ENCODE assay signal across 9 mouse cellular contexts in genomic region chr2:20525879-20526593, GRCm38 (mm10).
A peak's percentile ranks its signal among the peaks of the same experiment; 100 is the strongest.
DNase-seq lines count a peak whose midpoint lies in the region; ATAC-seq lines count a peak whose summit lies in the region.
"Had no signal": no experiment of that assay in that cellular context is flagged by ENCODE, and none has a peak within 500 bp of the region (broad histone marks: within the 10 kb centered on the region; RNA-seq: fewer than 3 reads in every experiment).

No protein-coding gene starts in this region.

- peak; percentile 44; the same call in 1 of the 2 replicates for ATAC-seq in forebrain, embryonic 11.5 days (replicated peaks; ENCODE audit: low FRiP score)
- ATAC-seq in forebrain, embryonic 14.5 days, result no peak
- peak; percentile 47; the same call in 1 of the 2 replicates for ATAC-seq in heart, embryonic 14.5 days (ENCODE audit: insufficient number of reproducible peaks, insufficient read depth, low FRiP score, low read depth)
- ATAC-seq in lung, embryonic 16.5 days (ENCODE audit: low read depth), result peak; percentile 81

- no peak overlapping the region for H3K4me2 ChIP-seq in forebrain, embryonic 11.5 days (ENCODE audit: low read depth, low read length, severe bottlenecking)
- no peak overlapping the region for H3K4me2 ChIP-seq in forebrain, embryonic 14.5 days (ENCODE audit: low read length)
- no peak overlapping the region for H3K4me2 ChIP-seq in heart, embryonic 14.5 days (ENCODE audit: low read length)
- no peak overlapping the region for H3K4me2 ChIP-seq in lung, embryonic 16.5 days (ENCODE audit: low read depth, low read length)

- H3K27ac ChIP-seq in forebrain, embryonic 11.5 days (ENCODE audit: low read depth, low read length), result no peak overlapping the region
- H3K27ac ChIP-seq in forebrain, embryonic 14.5 days (ENCODE audit: low read depth, low read length), result no peak overlapping the region
- peak overlapping the region in 1 of 2 experiments; percentile 37; a peak in 1 of 4 replicates for H3K27ac ChIP-seq in heart, embryonic 14.5 days (replicated peaks in 1 of 2; ENCODE audit: control insufficient read depth in 1 of 2, insufficient read depth in 1 of 2, low read depth in 2 of 2, low read length in 2 of 2)
- H3K27ac ChIP-seq in lung, embryonic 16.5 days (ENCODE audit: low read length), result peak overlapping the region; percentile 43

- H3K9ac ChIP-seq in forebrain, embryonic 11.5 days (ENCODE audit: low read length), result no peak overlapping the region
- no peak overlapping the region for H3K9ac ChIP-seq in forebrain, embryonic 14.5 days (ENCODE audit: low read length)
- H3K9ac ChIP-seq in heart, embryonic 14.5 days (ENCODE audit: low read length), result no peak overlapping the region
- no peak overlapping the region for H3K9ac ChIP-seq in lung, embryonic 16.5 days (ENCODE audit: low read length)

- H3K36me3 ChIP-seq in forebrain, embryonic 11.5 days (ENCODE audit: control insufficient read depth, insufficient read depth, low read length), result no peaks in the 10 kb centered on the region; the same call in 1 of the 2 replicates
- H3K36me3 ChIP-seq in forebrain, embryonic 14.5 days (ENCODE audit: control insufficient read depth, insufficient read depth, low read length), result no peaks in the 10 kb centered on the region
- H3K36me3 ChIP-seq in heart, embryonic 14.5 days (ENCODE audit: control insufficient read depth, insufficient read depth, low read length), result peaks cover 9% of the 10 kb centered on the region; the same call in 1 of the 2 replicates
- peaks cover 3% of the 10 kb centered on the region; the same call in 1 of the 2 replicates for H3K36me3 ChIP-seq in lung, embryonic 16.5 days (ENCODE audit: control insufficient read depth, insufficient read depth, low read length)

- H3K4me1 ChIP-seq in forebrain, embryonic 11.5 days (replicated peaks; ENCODE audit: control insufficient read depth, insufficient read depth, low read length), result peaks cover 5% of the 10 kb centered on the region; the same call in 1 of the 2 replicates
- peaks cover 5% of the 10 kb centered on the region; the same call in 1 of the 2 replicates for H3K4me1 ChIP-seq in forebrain, embryonic 14.5 days (ENCODE audit: control insufficient read depth, insufficient read depth, low read length)
- H3K4me1 ChIP-seq in heart, embryonic 14.5 days (ENCODE audit: control insufficient read depth in 2 of 2, insufficient read depth in 2 of 2, low read length in 2 of 2), result peaks cover 4 to 11% of the 10 kb centered on the region in 2 experiments; a peak in 3 of 4 replicates
- peaks cover 6% of the 10 kb centered on the region for H3K4me1 ChIP-seq in lung, embryonic 16.5 days (replicated peaks; ENCODE audit: control insufficient read depth, insufficient read depth, low read length)

- H3K27me3 ChIP-seq in forebrain, embryonic 11.5 days (ENCODE audit: control insufficient read depth, insufficient read depth, low read length), result no peaks in the 10 kb centered on the region
- no peaks in the 10 kb centered on the region for H3K27me3 ChIP-seq in forebrain, embryonic 14.5 days (replicated peaks; ENCODE audit: control insufficient read depth, insufficient read depth, low read length)
- no peaks in the 10 kb centered on the region for H3K27me3 ChIP-seq in heart, embryonic 14.5 days (ENCODE audit: control insufficient read depth, insufficient read depth, low read length)
- no peaks in the 10 kb centered on the region for H3K27me3 ChIP-seq in lung, embryonic 16.5 days (ENCODE audit: control insufficient read depth, insufficient read depth, low read depth, low read length)

- DNase-seq in forebrain, embryonic 11.5 days (ENCODE audit: low spot score), result no peak
- no peak for DNase-seq in forebrain, embryonic 14.5 days (ENCODE audit: low spot score)
- peak; percentile 83 for DNase-seq in NIH3T3 (ENCODE audit: low read depth)
- DNase-seq in c-Kit-positive CD71-positive TER-119-positive erythroid progenitor cells, embryonic 14.5 days (ENCODE audit: low spot score), result no peak
- no peak for DNase-seq in left cerebral cortex, adult 11 months (ENCODE audit: low spot score)
- no peak for DNase-seq in cerebellum, adult 9-10 months

- H3K4me3 ChIP-seq in forebrain, embryonic 11.5 days (ENCODE audit: low read depth, low read length), result no peak overlapping the region
- no peak overlapping the region for H3K4me3 ChIP-seq in forebrain, embryonic 14.5 days (ENCODE audit: low read depth, low read length)
- no peak overlapping the region for H3K4me3 ChIP-seq in heart, embryonic 14.5 days (ENCODE audit: control insufficient read depth in 1 of 2, insufficient read depth in 1 of 2, low read depth in 1 of 2, low read length in 2 of 2)
- H3K4me3 ChIP-seq in lung, embryonic 16.5 days (ENCODE audit: low read length), result no peak overlapping the region
- H3K4me3 ChIP-seq: erythroblast, embryonic 14.5 days had no signal

- WGBS in forebrain, embryonic 11.5 days, result 17% methylated on average over 4 of the region's 4 CpGs
- WGBS in forebrain, embryonic 14.5 days, result 17% methylated on average over 4 of the region's 4 CpGs
- 27% methylated on average over 4 of the region's 4 CpGs for whole genome bisulfite sequencing in heart, embryonic 14.5 days
- 17% methylated on average over 4 of the region's 4 CpGs for WGBS in lung, embryonic 16.5 days

- H3K9me3 ChIP-seq in forebrain, embryonic 11.5 days (ENCODE audit: control insufficient read depth, low read length), result no peaks in the 10 kb centered on the region
- no peaks in the 10 kb centered on the region for H3K9me3 ChIP-seq in forebrain, embryonic 14.5 days (replicated peaks; ENCODE audit: control insufficient read depth, low read length)
- H3K9me3 ChIP-seq in heart, embryonic 14.5 days (ENCODE audit: control insufficient read depth, low read length), result no peaks in the 10 kb centered on the region
- no peaks in the 10 kb centered on the region for H3K9me3 ChIP-seq in lung, embryonic 16.5 days (ENCODE audit: control insufficient read depth, low read length)
